8 mouse cellular contexts compared by ENCODE assay signal in genomic region chr10:12813211-12813811, GRCm38 (mm10). TPM values are rescaled to one million over a fixed set of nuclear protein-coding genes. Genes with fewer than 3 reads are reported as not detected.
DNase-seq lines count a peak whose midpoint lies in the region; ATAC-seq and TF ChIP-seq lines count a peak whose summit lies in the region.

No protein-coding gene starts in this region.

- peak; percentile 67 for ATAC-seq in heart, embryonic 11.5 days (replicated peaks; ENCODE audit: insufficient number of reproducible peaks, low FRiP score, low TSS enrichment)

- no peaks in the 10 kb centered on the region for H3K36me3 ChIP-seq in heart, embryonic 11.5 days (ENCODE audit: control insufficient read depth, insufficient read depth, low read length)

- H3K4me1 ChIP-seq in heart, embryonic 11.5 days (ENCODE audit: control insufficient read depth, insufficient read depth, low read length), result peaks cover 44% of the 10 kb centered on the region

- no peak for TF ChIP-seq CTCF in left cerebral cortex, adult 2 months (IDR thresholded peaks at IDR 0.05)

- intact Hi-C loops in left cerebral cortex, adult 2 months (cut with DNase I), result no loop called here
- intact Hi-C loops in left cerebral cortex, postnatal 14 days (cut with DNase I), result no loop called here

- H3K9me3 ChIP-seq in heart, embryonic 11.5 days (replicated peaks; ENCODE audit: control insufficient read depth, low read length), result no peaks in the 10 kb centered on the region

- WGBS in heart, embryonic 11.5 days (ENCODE audit: insufficient replicate concordance), result 31% methylated on average over 12 of the region's 12 CpGs

- DNase-seq in left cerebral cortex, adult 2 months (ENCODE audit: extremely low spot score in 1 of 2, low spot score in 2 of 2), result no peak
- no peak for DNase-seq in left cerebral cortex, adult 9 months (ENCODE audit: low spot score in 2 of 2)
- DNase-seq in kidney, postnatal 25 days, result peak; percentile 45 to 55
- peak; percentile 62 for DNase-seq in spleen, adult 12 weeks (ENCODE audit: low spot score)
- DNase-seq in left cerebral cortex, postnatal 14 days (ENCODE audit: low spot score in 2 of 2), result no peak
- no peak for DNase-seq in cerebellum, adult 11-12 months
- no peak for DNase-seq in layer of hippocampus, adult 9-10 months (ENCODE audit: low spot score)

- H3K27ac ChIP-seq in left cerebral cortex, adult 2 months, result peak overlapping the region; percentile 66; the same call in 1 of the 2 replicates
- peak overlapping the region; percentile 58 for H3K27ac ChIP-seq in heart, embryonic 11.5 days (ENCODE audit: low read depth, low read length)

- H3K4me2 ChIP-seq in heart, embryonic 11.5 days, result peak overlapping the region; percentile 11

- no peak overlapping the region for H3K9ac ChIP-seq in heart, embryonic 11.5 days (ENCODE audit: low read depth, low read length)

- H3K4me3 ChIP-seq in left cerebral cortex, adult 2 months, result peak overlapping the region; percentile 39
- H3K4me3 ChIP-seq in heart, embryonic 11.5 days (ENCODE audit: low read depth, low read length), result no peak overlapping the region

- no peaks in the 10 kb centered on the region for H3K27me3 ChIP-seq in heart, embryonic 11.5 days (ENCODE audit: control insufficient read depth, insufficient read depth, low read length)

RNA-seq across cellular contexts. Expression of gene Utrn, which starts 55.9 kb away (rescaled TPM):
- total RNA-seq in left cerebral cortex, adult 2 months (2021), result 10 to 100 TPM; 65.4 to 69.3 TPM
- 47.3 and 68.5 TPM in 2 replicates for polyA plus RNA-seq in heart, embryonic 11.5 days (2014; fragmentation: Nextera tagmentation; extraction: Ambion mirVana)
- total RNA-seq in left cerebral cortex, postnatal 14 days (2021), result 10 to 100 TPM; 47.9 to 50.3 TPM

Comparison
In these comparisons a context has a peak if more than half of its experiments do, and no peak if none do; other contexts are left out.
1. DNase-seq: peak in kidney, postnatal 25 days (2 of 2) and spleen, adult 12 weeks (single experiment); none in left cerebral cortex, adult 2 months (0 of 2), left cerebral cortex, adult 9 months (0 of 2), left cerebral cortex, postnatal 14 days (0 of 2), cerebellum, adult 11-12 months (single experiment) and layer of hippocampus, adult 9-10 months (single experiment).